Mouse (Mus musculus) olfactory bulb, adult 2 months (tissue): ENCODE results near the gene Gtf2f1. TPM values are rescaled to one million over a fixed set of nuclear protein-coding genes. Genes with fewer than 3 reads are reported as not detected.

Source experiments
- H3K27ac ChIP-seq: fragments of 200-500 bp; 2 replicates; pipeline ENCODE4 v1.5.1; 2012; ENCODE audit warnings: low read depth, low read length; ENCODE audit not compliant: insufficient read depth
- H3K4me1 ChIP-seq: fragments of 200-500 bp; 2 replicates; pipeline ENCODE4 v1.6.1; 2012; ENCODE audit warnings: low read length; ENCODE audit not compliant: control insufficient read depth, insufficient read depth
- H3K4me3 ChIP-seq: fragments of 200-500 bp; 2 replicates; pipeline ENCODE4 v1.5.1; 2012; ENCODE audit warnings: mild to moderate bottlenecking, low read depth, low read length, moderate library complexity; ENCODE audit not compliant: insufficient read depth
- CTCF ChIP-seq: fragments of 200-500 bp; IDR thresholded peaks from 2 replicates; pipeline ENCODE4 v1.5.1; 2012; ENCODE audit warnings: low read depth, mild to moderate bottlenecking, low read length, moderate library complexity; ENCODE audit not compliant: insufficient read depth
- POLR2A ChIP-seq: fragments of 200-500 bp; IDR thresholded peaks from 2 replicates; pipeline ENCODE4 v1.6.1; 2012; ENCODE audit warnings: mild to moderate bottlenecking, low read depth, low read length, moderate library complexity; ENCODE audit not compliant: insufficient read depth
- WGBS: fragments of 180-500 bp; shearing (Covaris S2); methylation state at CpG from one replicate; pipeline ENCODE4 v1.1.7; 2018; 5-methylcytosine and 5-hydroxymethylcytosine counted together
- polyA plus RNA-seq: library from polyadenylated mRNA; stranded (reverse); fragments of >200 nt; gene quantifications from 2 replicates; pipeline ENCODE4 v1.2.4, GENCODE M21; 2012; ENCODE audit warnings: low replicate concordance; ENCODE audit not compliant: missing spikeins, insufficient read depth, insufficient read length

Gene Gtf2f1
- polyA plus RNA-seq, 1 experiment: not detected

DNA sequence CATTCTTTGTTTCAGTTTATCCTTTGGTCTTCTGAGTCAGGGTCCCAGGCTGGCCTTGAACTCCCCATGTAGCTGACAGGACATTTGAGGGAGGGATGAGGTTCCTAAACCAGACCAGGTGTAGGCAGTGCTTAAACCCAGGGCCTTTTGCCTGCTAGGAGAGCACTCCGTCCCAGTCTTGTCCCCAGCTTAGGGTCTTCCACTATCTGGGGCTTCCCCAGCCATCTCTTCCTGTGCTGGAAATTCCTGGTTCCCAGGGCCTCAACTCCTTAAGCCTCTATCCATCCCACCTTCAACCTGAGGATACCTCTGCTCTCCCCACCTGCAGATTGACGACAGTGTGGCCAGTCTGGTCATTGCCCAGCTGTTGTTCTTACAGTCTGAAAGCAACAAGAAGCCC, 20.1 kb downstream of the Gtf2f1 start:
- TF ChIP-seq POLR2A (no peak), CTCF (no peak)
- 73% methylated on average over 2 of the region's 2 CpGs for WGBS
- H3K4me1 ChIP-seq: peaks cover 12% of the 10 kb centered on the region
- H3K27ac ChIP-seq: no peak overlapping the region
- H3K4me3 ChIP-seq: peak overlapping the region; percentile 71

DNA sequence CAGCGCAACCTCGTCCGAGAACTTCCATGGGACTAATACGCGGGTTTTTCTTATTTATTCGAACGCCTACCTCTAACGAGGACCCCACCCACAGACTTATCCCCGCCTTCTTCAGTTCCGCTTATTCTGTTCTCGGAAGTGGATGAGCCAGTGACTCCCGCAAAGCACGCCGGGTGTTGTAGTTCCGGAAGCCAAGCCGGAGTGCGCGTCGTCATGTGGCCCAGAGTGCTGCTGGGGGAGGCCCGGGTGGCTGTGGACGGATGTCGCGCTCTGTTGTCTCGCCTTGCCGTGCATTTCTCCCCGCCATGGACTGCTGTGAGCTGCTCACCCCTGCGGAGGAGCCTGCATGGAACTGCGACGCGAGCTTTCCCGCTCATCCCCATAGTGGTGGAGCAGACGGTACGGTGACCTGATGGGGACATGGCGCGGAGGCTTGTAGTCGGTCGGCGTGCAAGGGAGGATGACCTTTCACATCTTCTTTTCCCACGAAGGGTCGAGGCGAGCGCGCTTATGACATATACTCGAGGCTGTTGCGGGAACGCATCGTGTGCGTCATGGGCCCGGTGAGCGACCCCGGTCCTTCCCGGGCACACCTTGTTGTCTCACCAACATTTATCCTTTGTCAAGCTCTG, 20.9 kb downstream of the Gtf2f1 start, which contains the start of gene Clpp:
Gene Clpp (plus strand): TSS at position 191 of the 632 bp plus-strand sequence.
- Histone ChIP-seq H3K4me1 (peaks cover 12% of the 10 kb centered on the region), H3K27ac (peak within 1 kb of the TSS; percentile 53), H3K4me3 (peak within 1 kb of the TSS; percentile 71)
- peak; percentile 88 for TF ChIP-seq POLR2A
- no peak for TF ChIP-seq CTCF
- under 1% methylated on average over 52 of the region's 52 CpGs for WGBS

DNA sequence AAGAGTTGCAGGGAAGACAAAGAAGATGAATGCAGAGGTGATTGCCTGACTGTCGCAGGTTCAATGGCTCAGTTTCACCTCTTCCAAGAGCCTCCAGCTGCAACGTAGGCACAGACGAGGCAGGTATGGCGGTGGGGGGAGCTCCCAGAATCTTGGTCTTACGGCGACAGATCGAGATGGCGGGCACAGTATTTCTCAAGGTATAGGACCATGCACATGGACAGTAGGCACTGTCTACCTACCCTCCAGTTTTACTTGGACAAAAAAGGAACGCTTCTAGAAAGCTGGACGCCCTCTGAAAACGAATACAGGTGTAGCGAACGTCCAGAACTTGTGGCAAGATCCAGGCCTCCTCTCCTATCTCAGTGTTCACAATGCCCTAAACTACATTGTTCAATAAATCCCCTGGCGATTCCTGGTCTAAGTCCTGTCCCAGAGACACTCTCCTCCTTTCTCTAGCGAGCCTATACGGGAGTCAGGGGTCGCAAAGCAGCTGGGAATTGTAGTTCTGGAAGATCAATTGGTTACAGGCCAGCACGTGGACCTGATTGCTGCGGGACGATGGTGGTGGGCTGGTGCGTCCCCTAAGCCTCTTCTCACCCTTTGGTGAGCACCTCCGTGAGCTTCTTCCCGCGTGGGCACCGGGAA, 21.5 kb downstream of the Gtf2f1 start:
- TF ChIP-seq POLR2A (no peak; the same call in 1 of the 2 replicates), CTCF (no peak)
- H3K4me3 ChIP-seq: peak overlapping the region; percentile 71
- WGBS: 1% methylated on average over 25 of the region's 25 CpGs
- peak overlapping the region; percentile 46; the same call in 1 of the 2 replicates for H3K27ac ChIP-seq
- peaks cover 12% of the 10 kb centered on the region for H3K4me1 ChIP-seq

DNA sequence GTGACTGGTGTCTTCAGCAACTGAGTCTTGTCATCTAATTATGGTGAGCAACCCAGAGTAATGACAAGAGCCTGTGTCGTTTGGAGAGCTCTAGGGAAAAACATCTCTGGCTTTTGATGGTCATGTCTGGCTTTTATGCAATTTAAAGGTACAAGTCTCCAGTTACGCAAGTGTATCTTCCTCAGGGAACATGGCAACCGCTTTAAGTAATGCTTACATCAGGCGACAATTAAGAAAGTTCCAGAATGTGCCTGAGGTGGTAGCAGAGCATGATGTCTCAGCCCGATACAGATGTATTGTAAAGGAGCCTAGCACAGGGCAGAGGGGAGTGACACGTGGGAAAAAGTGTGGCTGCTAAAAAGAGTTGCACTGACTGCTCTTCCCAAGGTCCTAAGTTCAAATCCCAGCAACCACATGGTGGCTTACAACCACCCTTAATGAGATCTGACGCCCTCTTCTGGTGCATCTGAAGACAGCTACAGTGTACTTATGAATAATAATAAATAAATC, 22.1 kb downstream of the Gtf2f1 start:
- no peak overlapping the region for H3K4me3 ChIP-seq
- TF ChIP-seq POLR2A: no peak
- no peak for TF ChIP-seq CTCF
- peaks cover 12% of the 10 kb centered on the region for H3K4me1 ChIP-seq
- WGBS: 66% methylated on average over 7 of the region's 7 CpGs
- H3K27ac ChIP-seq: no peak overlapping the region

DNA sequence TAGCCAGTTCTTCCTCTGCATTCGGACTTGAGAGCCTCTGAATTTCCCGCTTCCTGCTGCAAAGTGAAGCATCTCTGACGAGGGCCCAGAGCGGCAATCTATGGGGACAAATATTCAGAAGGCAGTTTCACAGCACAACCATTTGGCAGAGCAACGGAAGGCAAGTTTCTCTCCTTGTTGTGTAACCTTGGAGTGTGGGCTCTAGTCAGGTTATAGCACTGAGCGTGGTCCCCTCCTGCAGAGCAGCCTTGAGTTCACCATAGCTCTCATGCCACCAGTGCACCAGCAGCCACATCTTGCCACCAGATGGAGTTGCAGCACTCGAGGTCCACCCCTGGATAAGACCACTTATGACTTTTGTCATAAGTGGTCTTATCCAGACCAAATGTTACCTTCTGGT, 22.6 kb downstream of the Gtf2f1 start:
- H3K4me1 ChIP-seq: peaks cover 12% of the 10 kb centered on the region
- no peak overlapping the region for H3K27ac ChIP-seq
- no peak overlapping the region for H3K4me3 ChIP-seq
- 87% methylated on average over 7 of the region's 7 CpGs for WGBS
- TF ChIP-seq POLR2A: no peak

DNA sequence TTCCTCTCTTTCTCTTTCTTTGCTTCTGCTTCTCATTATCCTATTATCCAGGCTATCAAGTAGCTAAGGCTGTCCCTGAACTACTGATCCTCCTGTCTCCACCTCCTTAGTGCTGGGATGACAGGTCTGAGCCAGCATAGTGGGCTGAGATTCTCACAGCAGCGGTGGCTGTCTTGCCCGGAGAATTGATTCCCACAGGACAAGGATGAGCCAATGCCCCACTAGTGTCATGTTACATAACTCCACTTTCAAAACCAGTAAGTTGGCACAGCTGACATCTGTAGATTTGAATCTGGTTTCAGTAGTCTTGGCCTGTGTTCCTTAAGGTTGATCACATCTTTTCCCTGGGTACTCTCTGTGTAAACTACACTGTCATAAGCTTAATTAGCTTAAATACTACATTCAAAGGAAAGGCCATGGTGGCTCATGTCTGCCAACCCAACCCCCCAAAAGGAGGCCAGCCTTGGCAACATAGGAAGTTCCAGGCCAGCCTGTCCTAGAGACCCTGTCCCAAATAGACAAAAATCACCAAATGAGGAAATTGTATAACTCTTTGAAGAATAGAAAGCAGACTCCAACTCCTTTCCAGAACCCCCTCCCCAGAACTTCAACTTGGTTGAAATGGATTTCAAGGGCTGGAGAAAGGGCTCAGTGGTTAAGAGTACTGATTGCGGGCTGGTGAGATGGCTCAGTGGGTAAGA, 24.8 kb downstream of the Gtf2f1 start:
- H3K4me1 ChIP-seq: peaks cover 5% of the 10 kb centered on the region
- no peak for TF ChIP-seq POLR2A
- no peak for TF ChIP-seq CTCF
- 80% methylated on average over 3 of the region's 3 CpGs for WGBS
- H3K4me3 ChIP-seq: no peak overlapping the region
- H3K27ac ChIP-seq: no peak overlapping the region

DNA sequence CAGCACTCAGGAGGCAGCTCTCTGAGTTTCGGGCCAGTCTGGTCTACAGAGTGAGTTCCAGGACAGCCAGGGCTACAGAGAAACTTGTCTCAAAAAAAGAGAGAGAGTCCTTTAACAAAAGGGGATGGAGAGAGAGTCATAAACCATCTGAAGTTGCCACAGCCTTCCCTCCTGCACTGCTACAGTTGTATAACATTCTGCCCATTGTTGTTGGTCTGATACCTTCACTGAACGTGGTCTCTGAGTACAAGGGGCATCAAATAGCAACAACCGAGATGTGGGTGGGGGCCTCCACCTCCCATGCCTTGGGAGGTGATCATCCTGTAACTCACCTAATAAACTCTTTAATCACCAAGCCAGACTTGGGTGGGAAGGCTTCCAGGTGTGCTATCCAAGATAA, 25.4 kb downstream of the Gtf2f1 start:
- Histone ChIP-seq H3K4me1 (no peaks in the 10 kb centered on the region), H3K4me3 (no peak overlapping the region), H3K27ac (no peak overlapping the region)
- TF ChIP-seq CTCF (no peak), POLR2A (no peak)
- WGBS: 75% methylated on average over 3 of the region's 3 CpGs

DNA sequence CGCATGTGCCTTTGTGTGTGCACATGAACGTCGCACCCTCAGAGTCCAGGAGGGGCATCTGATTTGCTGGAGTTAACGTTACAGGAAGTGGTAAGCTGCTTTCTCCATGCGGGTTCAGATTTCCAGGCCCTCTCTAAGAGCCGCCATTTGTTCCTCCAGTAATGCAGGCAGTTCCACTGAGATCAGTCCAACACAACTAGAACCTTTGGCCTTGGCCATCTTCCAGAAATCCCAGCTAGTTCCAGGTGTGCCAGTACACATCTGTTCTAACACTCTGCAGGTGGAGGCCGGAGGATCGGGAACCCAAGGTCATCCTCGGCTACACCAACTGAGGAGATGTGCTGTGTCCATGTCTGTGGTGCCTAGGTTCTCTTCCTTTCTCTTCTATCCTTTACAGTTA, 26.2 kb downstream of the Gtf2f1 start:
- Histone ChIP-seq H3K4me1 (no peaks in the 10 kb centered on the region), H3K4me3 (no peak overlapping the region), H3K27ac (no peak overlapping the region)
- TF ChIP-seq CTCF (no peak), POLR2A (no peak)
- 86% methylated on average over 9 of the region's 9 CpGs for WGBS

DNA sequence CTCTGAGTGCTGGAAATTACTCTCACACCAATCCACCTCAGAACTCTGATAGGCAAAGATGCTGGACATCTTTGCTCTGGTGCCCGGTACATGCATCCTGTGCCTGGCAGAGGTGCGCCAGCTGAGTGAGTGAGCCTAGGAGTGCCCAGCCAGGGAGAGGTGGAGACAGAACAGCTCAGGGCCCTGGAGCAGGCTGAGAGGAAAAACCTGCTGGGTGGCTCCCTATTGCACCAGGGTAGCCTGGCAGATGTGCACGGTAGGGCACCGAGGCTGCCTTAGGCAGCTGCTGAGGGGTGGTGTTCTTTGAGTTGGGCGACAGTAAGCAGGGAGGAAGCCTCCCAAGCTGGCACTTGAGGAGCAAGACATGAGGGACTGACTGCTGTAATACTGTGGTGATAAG, 29.1 kb downstream of the Gtf2f1 start, which contains the start of gene Acer1:
Gene Acer1 (minus strand): TSS at position 114 of the 400 bp plus-strand sequence.
- H3K4me1 ChIP-seq: no peaks in the 10 kb centered on the region
- no peak within 1 kb of the TSS for H3K27ac ChIP-seq
- 79% methylated on average over 5 of the region's 5 CpGs for WGBS
- no peak within 1 kb of the TSS for H3K4me3 ChIP-seq
- TF ChIP-seq CTCF (no peak), POLR2A (no peak)
